Mouse (Mus musculus): ENCODE data around the gene BC005537. TPM values are rescaled to one million over a fixed set of nuclear protein-coding genes. Genes with fewer than 3 reads are reported as not detected.

Gene BC005537
- total and polyA plus RNA-seq, 2 experiments from 2014 or later: 14.0 to 43.9 TPM

GRCm38 (mm10) chr13:24824647-24825046 is 23.2 kb downstream of the BC005537 start:
- no peaks in the 10 kb centered on the region for H3K27me3 ChIP-seq (ENCODE audit: control insufficient read depth, insufficient read depth, low read length)
- no peaks in the 10 kb centered on the region for H3K9me3 ChIP-seq (replicated peaks; ENCODE audit: control insufficient read depth, low read length)
- DNase-seq (ENCODE audit: low spot score): no peak
- H3K27ac ChIP-seq (ENCODE audit: low read depth): peak overlapping the region; percentile 81
- ATAC-seq (ENCODE audit: insufficient read depth, low read depth): peak; percentile 40
- no peak overlapping the region for H3K4me3 ChIP-seq (ENCODE audit: low read depth, low read length)
- H3K4me2 ChIP-seq (ENCODE audit: low read depth, low read length): no peak overlapping the region
- H3K9ac ChIP-seq (replicated peaks; ENCODE audit: low read depth, low read length): no peak overlapping the region
- H3K36me3 ChIP-seq (replicated peaks; ENCODE audit: control insufficient read depth, insufficient read depth, low read length): peaks cover 10% of the 10 kb centered on the region
- 50% methylated on average over 4 of the region's 4 CpGs for WGBS
- H3K4me1 ChIP-seq (ENCODE audit: control insufficient read depth, insufficient read depth): 0 out of 2 replicates have a peak, but pooled peaks cover 7% of the 10 kb centered on the region
- TF ChIP-seq EP300 (IDR thresholded peaks at IDR 0.05; ENCODE audit: low read depth) (no peak), CTCF (IDR thresholded peaks at IDR 0.05; ENCODE audit: low read depth) (peak; percentile 5; the same call in 1 of the 2 replicates)

- 40% methylated on average over 4 of the region's 4 CpGs for WGBS
- Histone ChIP-seq H3K36me3 (replicated peaks; ENCODE audit: control insufficient read depth, insufficient read depth, low read length) (0 out of 2 replicates have a peak, but pooled peaks cover 3% of the 10 kb centered on the region), H3K27me3 (ENCODE audit: control insufficient read depth, insufficient read depth, low read length) (no peaks in the 10 kb centered on the region), H3K4me2 (ENCODE audit: low read depth, low read length) (no peak overlapping the region), H3K27ac (ENCODE audit: low read depth) (peak overlapping the region; percentile 81), H3K9ac (replicated peaks; ENCODE audit: low read depth, low read length) (no peak overlapping the region), H3K9me3 (replicated peaks; ENCODE audit: control insufficient read depth, low read length) (no peaks in the 10 kb centered on the region), H3K4me1 (ENCODE audit: control insufficient read depth, insufficient read depth) (0 out of 2 replicates have a peak, but pooled peaks cover 12% of the 10 kb centered on the region), H3K4me3 (ENCODE audit: low read depth, low read length) (no peak overlapping the region)
- DNase-seq (ENCODE audit: low spot score) (no peak), ATAC-seq (ENCODE audit: insufficient read depth, low read depth) (peak; percentile 67)
- TF ChIP-seq EP300 (IDR thresholded peaks at IDR 0.05; ENCODE audit: low read depth): no peak
Measured at GRCm38 (mm10) chr13:24825587-24825986, 24.1 kb downstream of the BC005537 start.

- no peak for TF ChIP-seq EP300 (IDR thresholded peaks at IDR 0.05; ENCODE audit: low read depth)
- TF ChIP-seq CTCF (IDR thresholded peaks at IDR 0.05; ENCODE audit: low read depth): no peak
- Histone ChIP-seq H3K27me3 (ENCODE audit: control insufficient read depth, insufficient read depth, low read length) (no peaks in the 10 kb centered on the region), H3K36me3 (replicated peaks; ENCODE audit: control insufficient read depth, insufficient read depth, low read length) (no peaks in the 10 kb centered on the region), H3K4me2 (ENCODE audit: low read depth, low read length) (no peak overlapping the region), H3K4me3 (ENCODE audit: low read depth, low read length) (no peak overlapping the region), H3K9ac (replicated peaks; ENCODE audit: low read depth, low read length) (no peak overlapping the region; the same call in 1 of the 2 replicates), H3K4me1 (ENCODE audit: control insufficient read depth, insufficient read depth) (0 out of 2 replicates have a peak, but pooled peaks cover 12% of the 10 kb centered on the region), H3K27ac (ENCODE audit: low read depth) (peak overlapping the region; percentile 81), H3K9me3 (replicated peaks; ENCODE audit: control insufficient read depth, low read length) (no peaks in the 10 kb centered on the region)
- 33% methylated on average over 7 of the region's 7 CpGs for WGBS
- ATAC-seq (ENCODE audit: insufficient read depth, low read depth): no peak
- DNase-seq (ENCODE audit: low spot score): no peak
Measured at GRCm38 (mm10) chr13:24826116-24826515, 24.7 kb downstream of the BC005537 start.

DNA sequence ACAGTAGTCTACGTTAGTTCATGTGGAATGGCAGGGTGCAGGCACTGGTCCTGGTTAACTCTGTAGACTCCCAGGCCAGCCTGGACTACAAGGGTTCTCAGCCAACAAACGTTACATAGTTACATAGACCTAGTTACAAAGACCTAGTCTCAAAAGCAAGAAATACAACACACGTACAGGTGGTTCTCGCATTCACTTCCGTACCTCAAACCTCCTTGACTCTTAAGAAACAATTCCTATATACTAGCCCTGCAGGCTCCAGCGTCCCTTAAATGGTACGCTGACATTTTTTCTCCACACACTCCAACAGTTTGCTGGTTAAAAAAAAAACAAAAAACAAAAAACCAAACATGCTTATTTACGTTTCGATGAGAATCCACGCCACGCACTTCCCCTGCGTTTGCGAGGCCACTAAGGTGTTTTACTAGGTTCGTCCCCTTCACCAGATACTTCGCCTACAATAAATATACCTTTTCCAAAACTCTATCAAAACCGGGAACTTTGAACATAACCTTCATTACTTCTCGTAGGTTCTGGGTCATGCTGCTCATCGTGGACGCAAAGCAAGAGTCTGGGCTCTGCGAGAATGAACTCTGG is 29.4 kb downstream of the BC005537 start:
- peak overlapping the region; percentile 95 for H3K27ac ChIP-seq (ENCODE audit: low read depth)
- DNase-seq (ENCODE audit: low spot score): peak; percentile 45
- 1% methylated on average over 20 of the region's 20 CpGs for WGBS
- no peaks in the 10 kb centered on the region for H3K27me3 ChIP-seq (ENCODE audit: control insufficient read depth, insufficient read depth, low read length)
- peak overlapping the region; percentile 61 for H3K9ac ChIP-seq (replicated peaks; ENCODE audit: low read depth, low read length)
- peaks cover 31% of the 10 kb centered on the region for H3K4me1 ChIP-seq (ENCODE audit: control insufficient read depth, insufficient read depth)
- H3K4me3 ChIP-seq (ENCODE audit: low read depth, low read length): peak overlapping the region; percentile 91
- ATAC-seq (ENCODE audit: insufficient read depth, low read depth): no peak
- H3K36me3 ChIP-seq (replicated peaks; ENCODE audit: control insufficient read depth, insufficient read depth, low read length): no peaks in the 10 kb centered on the region
- peak overlapping the region; percentile 87 for H3K4me2 ChIP-seq (ENCODE audit: low read depth, low read length)
- H3K9me3 ChIP-seq (replicated peaks; ENCODE audit: control insufficient read depth, low read length): no peaks in the 10 kb centered on the region
- TF ChIP-seq EP300 (IDR thresholded peaks at IDR 0.05; ENCODE audit: low read depth) (no peak), CTCF (IDR thresholded peaks at IDR 0.05; ENCODE audit: low read depth) (no peak)

GRCm38 (mm10) chr13:24831353-24832130 is 30.1 kb downstream of the BC005537 start, which contains the start of the genes Acot13 and Tdp2:
Gene Acot13 (minus strand): TSS chr13:24831540.
Gene Tdp2 (plus strand): TSS chr13:24831679.
- H3K27ac ChIP-seq (ENCODE audit: low read depth): peak within 1 kb of the TSS; percentile 96
- H3K4me1 ChIP-seq (ENCODE audit: control insufficient read depth, insufficient read depth): peaks cover 27% of the 10 kb centered on the region
- H3K4me2 ChIP-seq (ENCODE audit: low read depth, low read length): peak within 1 kb of the TSS; percentile 87
- H3K27me3 ChIP-seq (ENCODE audit: control insufficient read depth, insufficient read depth, low read length): no peaks in the 10 kb centered on the region
- H3K9ac ChIP-seq (replicated peaks; ENCODE audit: low read depth, low read length): peak within 1 kb of the TSS; percentile 75
- DNase-seq (ENCODE audit: low spot score) (peak; percentile 94), ATAC-seq (ENCODE audit: insufficient read depth, low read depth) (peak; percentile 97)
- no peaks in the 10 kb centered on the region for H3K36me3 ChIP-seq (replicated peaks; ENCODE audit: control insufficient read depth, insufficient read depth, low read length)
- no peak for TF ChIP-seq CTCF (IDR thresholded peaks at IDR 0.05; ENCODE audit: low read depth)
- under 1% methylated on average over 84 of the region's 90 CpGs for WGBS
- no peaks in the 10 kb centered on the region for H3K9me3 ChIP-seq (replicated peaks; ENCODE audit: control insufficient read depth, low read length)
- peak within 1 kb of the TSS; percentile 91 for H3K4me3 ChIP-seq (ENCODE audit: low read depth, low read length)

Data from heart, postnatal 0 days (tissue).